Mouse (Mus musculus): Measurements from ENCODE around the gene Fshr. TPM values are rescaled to one million over a fixed set of nuclear protein-coding genes. Genes with fewer than 3 reads are reported as not detected.

Fshr gene
- not detected for polyA plus RNA-seq (2014; fragmentation: Illumina TruSeq; extraction: RNeasy Lipid Tissue Mini Kit (QIAGEN cat#74804); ENCODE audit: low read depth, low replicate concordance)

DNA sequence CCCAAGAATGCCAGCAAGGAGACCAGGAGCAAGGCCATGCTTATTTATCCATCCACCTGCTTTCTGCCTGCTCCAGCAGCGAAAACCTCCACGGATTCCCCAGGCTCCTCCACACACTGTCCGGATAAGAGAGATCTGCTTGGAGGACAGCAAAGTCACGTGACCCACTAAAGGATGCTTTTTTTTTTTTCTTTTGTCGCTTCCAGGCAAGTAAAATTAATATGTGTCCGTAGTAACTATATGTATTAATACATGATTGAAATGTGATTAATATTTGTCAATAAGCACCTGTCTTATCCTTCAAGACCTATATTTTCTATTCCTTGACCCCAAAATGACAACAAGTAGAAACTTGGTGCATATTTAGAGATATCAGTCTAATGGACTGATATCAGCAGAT lies at the start of gene Fshr:
Gene Fshr, minus strand, starts transcription at position 101 of the 400 bp plus-strand sequence.

All from kidney, adult 10 weeks (tissue).